Comparison of ENCODE assay signal across 34 mouse cellular contexts in the genomic region with DNA sequence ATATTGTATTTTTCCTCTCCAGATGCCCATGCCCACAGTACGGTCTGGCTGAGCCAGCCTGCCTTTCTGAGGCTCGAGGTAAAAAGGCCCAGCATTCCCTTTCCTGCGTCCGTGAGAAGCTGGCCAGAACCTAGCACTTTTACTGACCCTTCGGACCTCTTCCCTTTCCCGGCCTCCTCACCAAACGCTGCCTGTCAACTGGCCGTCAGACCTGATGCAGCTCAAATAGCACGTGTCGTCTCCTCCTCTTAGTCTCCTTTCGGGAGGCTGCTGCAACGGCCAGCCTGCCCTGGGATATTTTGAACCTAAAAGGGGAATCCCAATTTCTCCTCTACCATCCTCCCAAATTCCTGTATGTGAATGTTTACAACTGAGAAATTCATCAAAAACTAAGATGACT.
"Had no signal": no experiment of that assay in that cellular context is flagged by ENCODE, and none has a peak within 500 bp of the region (broad histone marks: within the 10 kb centered on the region; RNA-seq: fewer than 3 reads in every experiment).

No protein-coding gene starts in this region.

- ATAC-seq: hindbrain, embryonic 16.5 days; hindbrain, postnatal 0 days; inflammation-experienced regulatory T-cells, adult 6 months; intestine, embryonic 15.5 days; intestine, embryonic 16.5 days; intestine, postnatal 0 days had no signal

- H3K36me3 ChIP-seq: heart, embryonic 15.5 days; hindbrain, embryonic 12.5 days; hindbrain, embryonic 15.5 days; intestine, embryonic 15.5 days; kidney, embryonic 15.5 days had no signal

- H3K9me3 ChIP-seq: heart, embryonic 12.5 days; heart, embryonic 13.5 days; heart, embryonic 15.5 days; hindbrain, embryonic 10.5 days; hindbrain, embryonic 12.5 days; hindbrain, embryonic 13.5 days; hindbrain, embryonic 15.5 days; intestine, embryonic 15.5 days; kidney, embryonic 15.5 days had no signal

- H3K27ac ChIP-seq: heart, embryonic 13.5 days; heart, embryonic 15.5 days; hindbrain, embryonic 10.5 days; hindbrain, embryonic 12.5 days; hindbrain, embryonic 13.5 days; hindbrain, embryonic 14.5 days; hindbrain, embryonic 15.5 days; hindbrain, postnatal 0 days; intestine, embryonic 15.5 days; kidney, embryonic 15.5 days; kidney, postnatal 0 days; layer of hippocampus, adult 2 months; left cerebral cortex, adult 2 months had no signal

- DNase-seq: heart, postnatal 10 days; heart, postnatal 36 days; heart, postnatal 4 days; kidney, adult 11 months; kidney, adult 18-20 months; kidney, adult 2 months; kidney, adult 8-10 months; kidney, adult 9 months; kidney, postnatal 10 days; kidney, postnatal 14 days; kidney, postnatal 25 days; kidney, postnatal 36 days; kidney, postnatal 4 days; layer of hippocampus, adult 9-11 months; layer of hippocampus, postnatal 36 days had no signal

- H3K4me2 ChIP-seq: heart, embryonic 11.5 days; heart, embryonic 12.5 days; heart, embryonic 13.5 days; heart, embryonic 15.5 days; hindbrain, embryonic 12.5 days; hindbrain, embryonic 13.5 days; hindbrain, embryonic 14.5 days; hindbrain, embryonic 15.5 days; intestine, embryonic 15.5 days; kidney, embryonic 15.5 days had no signal

- H3K27me3 ChIP-seq: heart, embryonic 12.5 days; heart, embryonic 13.5 days; heart, embryonic 15.5 days; hindbrain, embryonic 12.5 days; hindbrain, embryonic 13.5 days; hindbrain, embryonic 15.5 days; intestine, embryonic 15.5 days; kidney, embryonic 15.5 days had no signal

- H3K9ac ChIP-seq: heart, embryonic 12.5 days; heart, embryonic 13.5 days; heart, embryonic 15.5 days; hindbrain, embryonic 12.5 days; hindbrain, embryonic 13.5 days; hindbrain, embryonic 14.5 days; hindbrain, embryonic 15.5 days; intestine, embryonic 15.5 days; kidney, embryonic 15.5 days had no signal

- H3K4me1 ChIP-seq: heart, embryonic 12.5 days; heart, embryonic 15.5 days had no signal

- H3K4me3 ChIP-seq: heart, embryonic 12.5 days; heart, embryonic 13.5 days; heart, embryonic 15.5 days; hindbrain, embryonic 10.5 days; hindbrain, embryonic 12.5 days; hindbrain, embryonic 13.5 days; hindbrain, embryonic 15.5 days; intestine, embryonic 15.5 days; kidney, embryonic 15.5 days; layer of hippocampus, adult 2 months; left cerebral cortex, adult 2 months had no signal
